Mouse (Mus musculus): ENCODE data around the gene Rtl9.

DNA sequence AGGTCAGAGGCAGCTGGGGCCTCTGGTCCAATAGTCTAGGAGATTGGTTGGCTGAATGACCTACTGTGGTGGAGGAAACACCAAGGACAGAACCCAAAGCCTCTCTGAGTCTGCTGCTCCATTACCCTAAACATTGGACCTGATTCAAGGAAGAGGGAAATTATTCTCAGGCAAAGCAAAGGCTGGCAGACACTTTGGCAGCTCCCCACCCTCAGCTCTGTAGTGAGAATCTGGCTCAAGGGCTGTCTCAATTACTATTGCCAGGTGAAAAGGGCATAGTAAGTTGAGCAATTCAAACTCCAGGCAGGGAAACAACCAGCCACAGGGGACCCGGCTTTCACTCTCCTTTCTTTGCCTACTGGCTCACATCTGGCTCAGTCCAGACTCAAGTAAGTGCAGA lies 6.5 kb downstream of the Rtl9 start:
- TF ChIP-seq POLR2A (IDR thresholded peaks at IDR 0.05; ENCODE audit: insufficient read length, low read depth) (no peak), USF1 (IDR thresholded peaks at IDR 0.05; ENCODE audit: low read depth) (no peak), MYOD1 (IDR thresholded peaks at IDR 0.05; ENCODE audit: control insufficient read depth in 1 of 3, insufficient read length in 2 of 3, low read depth in 2 of 3) (no peak), MAX (IDR thresholded peaks at IDR 0.05; ENCODE audit: low read depth) (no peak), MYOG (IDR thresholded peaks at IDR 0.05; ENCODE audit: control insufficient read depth in 1 of 3, insufficient read depth in 1 of 3, insufficient read length in 2 of 3, low read depth in 2 of 3) (no peak)
